Mouse (Mus musculus) 3134 (cell line): Measurements from ENCODE around the gene Rora.

Experiments
- DNase-seq: peaks from one replicate; pipeline ENCODE4 v3.0.0-alpha.2; 2011; ENCODE audit warnings: low spot score; ENCODE audit not compliant: insufficient read length; ENCODE audit errors: extremely low read depth

Gene Rora

DNA sequence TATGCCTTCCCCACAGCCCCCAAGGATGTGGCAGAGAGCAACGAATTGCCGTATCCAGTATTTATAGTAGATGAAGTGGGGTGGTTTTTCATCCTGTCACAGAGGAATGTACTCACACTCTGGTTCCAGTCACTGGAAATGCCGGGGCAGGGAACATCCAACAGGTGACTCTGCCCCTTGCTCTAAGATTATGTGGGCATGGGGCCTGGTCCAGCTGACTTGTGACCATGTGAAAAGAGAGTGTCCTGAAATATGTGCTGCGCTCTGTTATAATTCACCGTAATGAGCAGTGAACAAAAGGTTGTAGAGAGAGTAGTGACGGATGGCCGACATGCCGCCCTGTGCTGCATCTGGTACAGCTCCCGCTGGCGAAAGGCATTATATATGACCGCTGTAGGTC, 282.0 kb downstream of the Rora start:
- no peak for DNase-seq

- no peak for DNase-seq
Observed at GRCm38 (mm10) chr9:68941037-68941436, 287.5 kb downstream of the Rora start.

GRCm38 (mm10) chr9:68942595-68943011, 289.0 kb downstream of the Rora start:
- DNase-seq: no peak

GRCm38 (mm10) chr9:68944026-68944425, 290.4 kb downstream of the Rora start:
- DNase-seq: peak; percentile 6

GRCm38 (mm10) chr9:68947707-68948106, 294.1 kb downstream of the Rora start:
- no peak for DNase-seq

DNA sequence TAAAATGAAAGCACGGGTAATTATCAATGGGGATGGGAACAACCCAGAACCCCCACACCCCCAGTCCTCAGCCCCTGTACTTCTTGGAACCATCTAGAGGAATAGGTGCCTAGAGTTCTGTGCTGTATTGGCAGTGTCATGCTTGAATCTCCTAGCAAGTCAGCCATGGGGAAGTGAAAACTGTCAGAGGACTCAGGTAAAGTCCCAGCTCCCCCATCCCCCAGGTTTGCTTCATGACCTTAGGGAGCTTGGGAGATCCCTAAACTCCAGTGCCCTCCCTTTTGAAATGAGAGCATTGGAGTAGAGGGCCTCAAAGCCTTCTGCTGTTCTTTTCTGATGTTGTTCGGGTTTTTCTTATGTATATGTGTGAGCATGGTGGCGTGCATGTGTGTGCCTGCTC, 294.6 kb downstream of the Rora start:
- DNase-seq: no peak

GRCm38 (mm10) chr9:68956210-68956874, 302.8 kb downstream of the Rora start:
- DNase-seq: no peak

GRCm38 (mm10) chr9:68956938-68957573, 303.5 kb downstream of the Rora start:
- no peak for DNase-seq

- DNase-seq: no peak
Observed at GRCm38 (mm10) chr9:68957793-68958192, 304.2 kb downstream of the Rora start.

DNA sequence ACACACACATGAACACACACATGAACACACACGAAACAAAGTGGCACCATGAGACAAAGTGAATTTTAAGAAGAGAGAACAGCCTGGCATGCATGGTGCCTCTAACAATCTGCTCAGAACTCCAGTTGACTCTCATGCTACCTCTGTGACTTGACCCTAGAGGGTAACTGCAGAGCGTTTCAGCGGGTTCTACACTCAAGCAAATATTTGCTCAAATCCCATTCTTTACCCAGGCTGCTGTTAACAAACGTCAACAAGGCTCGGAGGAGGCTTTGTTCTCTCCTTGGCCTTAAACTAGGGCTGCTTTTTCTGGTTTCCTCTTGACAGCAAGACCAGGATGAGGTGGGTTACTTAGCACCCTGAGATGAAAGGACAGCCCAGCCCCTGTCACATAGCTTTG, 305.3 kb downstream of the Rora start:
- DNase-seq: no peak

GRCm38 (mm10) chr9:68963898-68964297, 310.3 kb downstream of the Rora start:
- DNase-seq: no peak

GRCm38 (mm10) chr9:68966540-68966939, 313.0 kb downstream of the Rora start:
- DNase-seq: no peak

DNA sequence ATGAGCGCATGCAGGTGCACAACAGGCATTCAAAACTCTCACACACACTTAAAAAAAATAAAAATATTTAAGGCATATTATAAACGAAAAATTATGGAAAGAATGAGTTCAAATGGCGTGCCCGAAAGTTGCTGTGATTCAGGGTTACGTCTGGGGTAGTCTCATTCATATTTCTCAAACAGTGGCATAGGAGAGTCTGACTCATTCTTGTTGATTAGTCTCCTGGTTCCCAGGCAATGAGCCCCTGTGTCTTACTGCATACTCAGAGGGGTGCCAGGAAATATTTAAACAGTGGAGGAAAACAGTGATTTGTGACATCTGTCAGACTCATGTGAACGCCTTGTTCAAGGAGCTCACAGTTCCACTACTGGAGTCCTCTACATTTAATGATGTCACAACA, 316.5 kb downstream of the Rora start:
- no peak for DNase-seq

GRCm38 (mm10) chr9:68972277-68972676, 318.7 kb downstream of the Rora start:
- DNase-seq: no peak

DNA sequence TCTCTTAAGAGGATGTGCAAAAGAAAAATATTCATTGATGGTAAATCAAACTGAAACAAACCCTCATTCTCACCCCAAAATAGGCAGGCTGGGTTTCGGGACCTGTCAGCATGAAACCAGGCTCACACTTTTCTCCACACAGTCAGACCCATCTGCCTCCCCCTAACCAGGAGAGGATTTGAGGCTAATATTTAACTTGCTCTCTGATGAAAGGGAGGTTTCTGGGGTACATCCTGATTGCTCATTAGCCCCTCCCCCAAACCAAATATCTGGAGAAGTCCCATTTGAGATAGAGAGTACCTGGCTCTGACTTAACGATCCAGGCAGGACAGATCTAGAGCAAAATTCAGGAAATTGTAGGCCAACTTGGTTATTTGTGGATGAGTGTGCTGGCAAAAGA, 320.9 kb downstream of the Rora start:
- DNase-seq: no peak

DNA sequence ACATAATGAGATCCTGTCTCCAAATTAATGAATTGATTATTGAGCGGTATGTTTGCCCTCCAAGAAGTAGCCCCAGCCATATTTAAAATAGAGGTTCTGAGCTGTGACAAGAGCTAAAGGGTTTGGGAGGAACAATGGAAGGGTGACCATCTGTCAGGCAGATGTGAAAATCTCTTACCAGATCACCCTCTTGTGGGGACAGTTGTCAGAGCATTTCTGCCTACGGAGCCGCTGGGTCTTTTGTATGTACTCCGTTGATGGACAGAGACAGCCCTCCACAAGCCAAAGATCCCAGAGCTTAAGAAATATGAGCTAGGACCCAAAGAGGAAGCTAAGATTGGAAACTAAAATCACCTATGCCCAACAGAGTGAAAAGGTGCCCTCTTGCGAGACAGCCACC, 322.6 kb downstream of the Rora start:
- no peak for DNase-seq

DNA sequence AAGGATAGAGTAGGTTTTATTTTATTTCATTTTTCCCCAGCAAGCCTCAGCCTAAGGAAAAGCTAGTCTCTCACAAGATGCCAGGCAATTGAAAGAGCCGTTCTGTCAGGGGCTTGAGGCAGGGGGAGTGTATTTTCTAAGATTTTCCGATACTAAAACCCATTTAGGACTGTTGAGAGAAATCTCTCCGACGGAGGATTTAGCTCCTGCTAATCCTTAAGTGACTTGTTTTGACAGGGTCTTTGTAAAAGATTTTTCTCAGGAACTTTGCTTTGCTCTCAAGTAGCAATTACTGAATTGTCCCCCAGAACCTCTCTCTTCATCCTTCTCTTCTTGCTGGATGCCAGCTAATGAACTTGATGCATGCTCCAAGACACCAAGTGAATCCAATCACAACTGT, 323.3 kb downstream of the Rora start:
- DNase-seq: no peak

GRCm38 (mm10) chr9:68978656-68979055, 325.1 kb downstream of the Rora start:
- no peak for DNase-seq

DNA sequence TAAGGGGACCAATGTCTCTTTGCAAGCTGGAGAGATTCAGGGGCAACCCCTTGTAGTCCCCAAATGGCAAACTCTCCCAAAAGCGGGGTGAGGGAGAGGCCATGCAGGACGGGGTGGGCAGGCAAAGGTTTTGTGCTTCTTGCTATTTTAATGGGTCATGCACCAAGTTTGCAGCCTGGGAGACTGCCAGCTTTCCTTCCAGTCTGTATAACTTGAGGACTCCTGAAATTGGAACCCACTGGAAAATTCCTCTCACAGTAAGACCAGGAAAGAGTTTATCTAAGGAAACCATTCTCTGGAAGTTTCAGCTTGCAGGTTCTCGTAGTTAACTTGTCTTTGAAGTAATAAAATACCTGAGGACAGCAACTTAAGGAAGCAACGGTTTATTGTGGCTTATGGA, 326.5 kb downstream of the Rora start:
- DNase-seq: no peak

GRCm38 (mm10) chr9:68985046-68985445, 331.5 kb downstream of the Rora start:
- no peak for DNase-seq

GRCm38 (mm10) chr9:68985796-68986195, 332.2 kb downstream of the Rora start:
- DNase-seq: no peak

DNA sequence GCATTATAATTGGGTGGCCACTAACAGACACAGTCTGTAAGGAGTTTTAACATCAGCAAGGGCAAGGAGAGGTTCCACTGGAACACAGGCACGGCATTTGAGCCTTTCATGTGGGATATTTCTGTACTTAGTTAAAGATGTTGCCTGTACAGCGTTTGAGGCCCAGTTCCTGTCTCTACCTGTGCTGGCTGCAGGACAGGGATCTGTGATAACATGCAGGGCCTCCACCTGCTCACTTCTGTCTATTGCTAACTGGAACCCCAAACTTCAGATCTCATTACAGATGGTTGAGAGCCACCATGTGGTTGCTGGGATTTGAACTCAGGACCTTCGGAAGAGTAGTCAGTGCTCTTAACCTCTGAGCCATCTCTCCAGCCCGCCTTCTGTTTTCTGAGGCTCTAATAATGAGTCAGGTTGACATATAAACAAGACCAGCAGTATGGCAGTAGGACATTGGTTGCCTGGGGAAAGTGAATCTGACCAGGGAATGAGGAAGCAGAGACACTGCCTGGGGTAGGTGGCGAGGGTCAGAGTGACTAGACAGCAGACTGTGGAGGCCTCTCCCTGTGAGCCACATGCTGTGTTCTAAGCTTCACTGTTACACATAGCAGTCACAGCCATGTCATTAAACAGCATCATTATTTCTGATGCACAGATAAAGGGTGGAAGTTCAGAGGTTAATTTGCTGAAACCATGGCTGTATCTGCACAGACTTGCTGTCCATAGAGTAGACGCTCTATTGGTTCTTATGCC, 333.9 kb downstream of the Rora start:
- DNase-seq: no peak
